Mouse (Mus musculus) E14TG2a.4 (cell line): Measurements from ENCODE around the gene Cacna1f.
A peak's percentile ranks its signal among the peaks of the same experiment; 100 is the strongest.

Source experiments
- H3K27me3 ChIP-seq: 2 replicates; pipeline ENCODE4 v1.6.1; 2014; ENCODE audit warnings: low read length, control low read depth; ENCODE audit not compliant: insufficient read depth
- H3K36me3 ChIP-seq: 2 replicates; pipeline ENCODE4 v1.6.1; 2014; ENCODE audit warnings: low read length, control low read depth; ENCODE audit not compliant: insufficient read depth
- H3K4me1 ChIP-seq: replicated peaks from 2 replicates; pipeline ENCODE4 v1.6.1; 2014; ENCODE audit warnings: low read depth, low read length, control low read depth
- H3K4me3 ChIP-seq: replicated peaks from 2 replicates; pipeline ENCODE4 v1.5.1; 2014; ENCODE audit warnings: mild to moderate bottlenecking, low read length
- H3K9me3 ChIP-seq: 2 replicates; pipeline ENCODE4 v1.6.1; 2014; ENCODE audit warnings: low read length, control low read depth
- CTCF ChIP-seq: conservative IDR thresholded peaks from 2 replicates; pipeline ENCODE4 v1.5.1; 2014; ENCODE audit warnings: low read length
- NANOG ChIP-seq: IDR thresholded peaks from 2 replicates; pipeline ENCODE4 v1.6.1; 2014; ENCODE audit warnings: borderline replicate concordance, low read length, mixed read lengths
- POU5F1 ChIP-seq: IDR thresholded peaks from 2 replicates; pipeline ENCODE4 v1.6.1; 2014; ENCODE audit warnings: low read length, borderline replicate concordance

The Cacna1f gene

GRCm38 (mm10) chrX:7606783-7607182, at the start of gene Cacna1f:
Gene Cacna1f (plus strand): TSS chrX:7607083.
- Histone ChIP-seq H3K36me3 (peaks cover 19% of the 10 kb centered on the region), H3K27me3 (peaks cover 36% of the 10 kb centered on the region), H3K4me1 (peaks cover 24% of the 10 kb centered on the region), H3K9me3 (no peaks in the 10 kb centered on the region), H3K4me3 (no peak within 1 kb of the TSS)
- no peak for TF ChIP-seq CTCF
- no peak for TF ChIP-seq NANOG
- no peak for TF ChIP-seq POU5F1

- no peak for TF ChIP-seq CTCF
- no peak for TF ChIP-seq NANOG
- TF ChIP-seq POU5F1, result no peak
- peaks cover 14% of the 10 kb centered on the region for H3K4me1 ChIP-seq
- H3K9me3 ChIP-seq, result no peaks in the 10 kb centered on the region
- no peaks in the 10 kb centered on the region for H3K27me3 ChIP-seq
- H3K4me3 ChIP-seq, result no peak overlapping the region
- no peaks in the 10 kb centered on the region for H3K36me3 ChIP-seq
Observed at GRCm38 (mm10) chrX:7563076-7563475, 43.8 kb upstream of the Cacna1f start.

GRCm38 (mm10) chrX:7566352-7566751, 40.5 kb upstream of the Cacna1f start:
- H3K27me3 ChIP-seq, result no peaks in the 10 kb centered on the region
- no peaks in the 10 kb centered on the region for H3K9me3 ChIP-seq
- no peaks in the 10 kb centered on the region for H3K36me3 ChIP-seq
- TF ChIP-seq POU5F1, result no peak
- TF ChIP-seq NANOG, result no peak
- no peak for TF ChIP-seq CTCF
- H3K4me1 ChIP-seq, result peaks cover 47% of the 10 kb centered on the region
- no peak overlapping the region for H3K4me3 ChIP-seq

- TF ChIP-seq POU5F1 (no peak), NANOG (no peak), CTCF (no peak)
- H3K27me3 ChIP-seq, result no peaks in the 10 kb centered on the region
- peaks cover 58% of the 10 kb centered on the region for H3K4me1 ChIP-seq
- no peaks in the 10 kb centered on the region for H3K9me3 ChIP-seq
- H3K36me3 ChIP-seq, result no peaks in the 10 kb centered on the region
- H3K4me3 ChIP-seq, result no peak overlapping the region
Observed at GRCm38 (mm10) chrX:7567491-7567890, 39.4 kb upstream of the Cacna1f start.

GRCm38 (mm10) chrX:7570481-7571175, 36.3 kb upstream of the Cacna1f start:
- Histone ChIP-seq H3K4me1 (peaks cover 66% of the 10 kb centered on the region), H3K4me3 (no peak overlapping the region), H3K9me3 (no peaks in the 10 kb centered on the region), H3K27me3 (no peaks in the 10 kb centered on the region), H3K36me3 (no peaks in the 10 kb centered on the region)
- TF ChIP-seq CTCF (no peak), NANOG (no peak), POU5F1 (no peak)

GRCm38 (mm10) chrX:7571565-7572136, 35.2 kb upstream of the Cacna1f start:
- Histone ChIP-seq H3K36me3 (no peaks in the 10 kb centered on the region), H3K27me3 (no peaks in the 10 kb centered on the region), H3K4me3 (no peak overlapping the region), H3K4me1 (peaks cover 71% of the 10 kb centered on the region), H3K9me3 (no peaks in the 10 kb centered on the region)
- no peak for TF ChIP-seq NANOG
- no peak for TF ChIP-seq CTCF
- TF ChIP-seq POU5F1, result no peak

- Histone ChIP-seq H3K27me3 (no peaks in the 10 kb centered on the region), H3K4me1 (peaks cover 66% of the 10 kb centered on the region), H3K4me3 (peak overlapping the region; percentile 82), H3K36me3 (no peaks in the 10 kb centered on the region), H3K9me3 (no peaks in the 10 kb centered on the region)
- no peak for TF ChIP-seq NANOG
- TF ChIP-seq POU5F1, result no peak
- no peak for TF ChIP-seq CTCF
Observed at GRCm38 (mm10) chrX:7572466-7572865, 34.4 kb upstream of the Cacna1f start.

GRCm38 (mm10) chrX:7573176-7574086, 33.5 kb upstream of the Cacna1f start, which contains the start of gene Foxp3:
Gene Foxp3 (plus strand): TSS chrX:7573644.
- Histone ChIP-seq H3K9me3 (no peaks in the 10 kb centered on the region), H3K27me3 (no peaks in the 10 kb centered on the region), H3K4me3 (peak within 1 kb of the TSS; percentile 82), H3K36me3 (no peaks in the 10 kb centered on the region), H3K4me1 (peaks cover 58% of the 10 kb centered on the region)
- no peak for TF ChIP-seq CTCF
- TF ChIP-seq POU5F1, result no peak
- no peak for TF ChIP-seq NANOG
